Mouse (Mus musculus): ENCODE data around the gene Ifi209.
"Not testable (repeated sequence)": the region's sequence is repeated elsewhere in the genome, so short reads cannot be mapped to it uniquely, and the experiment has no call there.

- not testable (repeated sequence) for TF ChIP-seq POLR2A (IDR thresholded peaks at IDR 0.05; ENCODE audit: control insufficient read depth, extremely low read depth, insufficient read depth, low read length, poor library complexity); CTCF (IDR thresholded peaks at IDR 0.05; ENCODE audit: borderline replicate concordance, control insufficient read depth, extremely low read depth, insufficient read depth, low read length, poor library complexity)
Observed at GRCm38 (mm10) chr1:173678605-173679004, 47.9 kb downstream of the Ifi209 start.

Data from thymus, adult 2 months (tissue).